In the genomic region with DNA sequence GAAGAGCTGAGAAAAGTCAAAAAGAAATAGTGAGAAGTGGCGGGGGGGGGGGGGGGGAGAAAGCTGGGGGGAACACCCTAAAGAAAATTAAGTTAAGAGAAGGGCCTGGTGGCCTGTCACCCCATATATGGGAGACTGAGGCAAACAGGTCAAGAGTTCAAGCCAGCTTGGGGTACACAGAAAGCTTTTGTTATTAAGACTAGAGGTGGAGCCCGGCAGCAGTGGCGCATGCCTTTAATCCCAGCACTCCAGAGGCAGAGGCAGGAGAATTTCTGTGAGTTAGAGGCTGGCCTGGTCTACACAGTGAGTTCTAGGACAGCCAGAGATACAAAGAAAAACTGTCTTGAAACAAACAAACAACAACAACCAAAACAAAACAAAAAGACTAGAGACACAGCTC, we compare ENCODE assay signal across 13 mouse cellular contexts. TPM values are rescaled to one million over a fixed set of nuclear protein-coding genes. Genes with fewer than 3 reads are reported as not detected.
DNase-seq lines count a peak whose midpoint lies in the region; ATAC-seq and TF ChIP-seq lines count a peak whose summit lies in the region.
"Had no signal": no experiment of that assay in that cellular context is flagged by ENCODE, and none has a peak within 500 bp of the region (broad histone marks: within the 10 kb centered on the region; RNA-seq: fewer than 3 reads in every experiment).

No protein-coding gene starts in this region.

- peak overlapping the region; percentile 72; the same call in 1 of the 2 replicates for H3K27ac ChIP-seq in heart, embryonic 10.5 days
- H3K27ac ChIP-seq in lung, postnatal 0 days (ENCODE audit: low read length), result peak overlapping the region; percentile 99
- peak overlapping the region; percentile 81; the same call in 1 of the 2 replicates for H3K27ac ChIP-seq in intestine, embryonic 15.5 days
- H3K27ac ChIP-seq in stomach, embryonic 15.5 days, result peak overlapping the region; percentile 83
- no peak overlapping the region for H3K27ac ChIP-seq in forebrain, embryonic 10.5 days

- TF ChIP-seq EP300 in lung, postnatal 0 days (IDR thresholded peaks at IDR 0.05), result no peak

- H3K4me3 ChIP-seq in heart, embryonic 10.5 days, result no peak overlapping the region
- H3K4me3 ChIP-seq in lung, postnatal 0 days (ENCODE audit: low read depth, low read length), result no peak overlapping the region
- no peak overlapping the region for H3K4me3 ChIP-seq in intestine, embryonic 15.5 days (replicated peaks)
- H3K4me3 ChIP-seq in stomach, embryonic 15.5 days (replicated peaks), result no peak overlapping the region
- H3K4me3 ChIP-seq in forebrain, embryonic 10.5 days, result no peak overlapping the region
- H3K4me3 ChIP-seq: hindbrain, embryonic 12.5 days had no signal

- ATAC-seq in lung, postnatal 0 days, result no peak
- no peak for ATAC-seq in intestine, embryonic 15.5 days
- ATAC-seq in stomach, embryonic 15.5 days (ENCODE audit: insufficient read depth, low FRiP score, low read depth), result no peak
- ATAC-seq: forebrain, postnatal 0 days had no signal

- H3K9me3 ChIP-seq in heart, embryonic 10.5 days, result no peaks in the 10 kb centered on the region
- no peaks in the 10 kb centered on the region for H3K9me3 ChIP-seq in lung, postnatal 0 days (ENCODE audit: low read length)
- no peaks in the 10 kb centered on the region for H3K9me3 ChIP-seq in intestine, embryonic 15.5 days
- H3K9me3 ChIP-seq in stomach, embryonic 15.5 days, result no peaks in the 10 kb centered on the region
- H3K9me3 ChIP-seq in forebrain, embryonic 10.5 days, result no peaks in the 10 kb centered on the region
- H3K9me3 ChIP-seq: hindbrain, embryonic 12.5 days had no signal

- no peak for DNase-seq in heart, embryonic 10.5 days (ENCODE audit: low spot score)
- no peak for DNase-seq in heart, adult 8-10 months (ENCODE audit: low spot score)
- no peak for DNase-seq in lung, postnatal 0 days (ENCODE audit: low spot score)
- no peak for DNase-seq in lung, adult 18-20 months
- no peak for DNase-seq in forebrain, embryonic 10.5 days (ENCODE audit: extremely low spot score, low spot score)
- DNase-seq in gastrocnemius, postnatal 14 days, result no peak
- DNase-seq: forebrain, postnatal 0 days had no signal

- H3K36me3 ChIP-seq in heart, embryonic 10.5 days, result peaks cover 14% of the 10 kb centered on the region
- peaks cover 14% of the 10 kb centered on the region for H3K36me3 ChIP-seq in lung, postnatal 0 days (ENCODE audit: insufficient read depth, low read length)
- H3K36me3 ChIP-seq in intestine, embryonic 15.5 days, result peaks cover 9% of the 10 kb centered on the region; the same call in 1 of the 2 replicates
- H3K36me3 ChIP-seq in stomach, embryonic 15.5 days, result peaks cover 14% of the 10 kb centered on the region
- peaks cover 14% of the 10 kb centered on the region for H3K36me3 ChIP-seq in forebrain, embryonic 10.5 days (replicated peaks)

- WGBS in heart, embryonic 10.5 days, result 88% methylated on average over 2 of the region's 3 CpGs
- WGBS in lung, postnatal 0 days, result 66% methylated on average over 3 of the region's 3 CpGs
- 84% methylated on average over 2 of the region's 3 CpGs for WGBS in intestine, embryonic 15.5 days
- 63% methylated on average over 3 of the region's 3 CpGs for WGBS in stomach, embryonic 15.5 days
- WGBS in forebrain, embryonic 10.5 days, result 84% methylated on average over 3 of the region's 3 CpGs

- no peaks in the 10 kb centered on the region for H3K27me3 ChIP-seq in heart, embryonic 10.5 days (ENCODE audit: insufficient read depth, poor library complexity, severe bottlenecking)
- H3K27me3 ChIP-seq in lung, postnatal 0 days (replicated peaks; ENCODE audit: insufficient read depth, low read length), result no peaks in the 10 kb centered on the region
- H3K27me3 ChIP-seq in intestine, embryonic 15.5 days (replicated peaks), result no peaks in the 10 kb centered on the region
- H3K27me3 ChIP-seq in stomach, embryonic 15.5 days (replicated peaks), result no peaks in the 10 kb centered on the region
- no peaks in the 10 kb centered on the region for H3K27me3 ChIP-seq in forebrain, embryonic 10.5 days (ENCODE audit: poor library complexity, severe bottlenecking)
- H3K27me3 ChIP-seq: hindbrain, embryonic 12.5 days had no signal

- H3K4me1 ChIP-seq in heart, embryonic 10.5 days, result peaks cover 49% of the 10 kb centered on the region
- H3K4me1 ChIP-seq in lung, postnatal 0 days (ENCODE audit: insufficient read depth, low read depth, low read length), result peaks cover 8% of the 10 kb centered on the region; the same call in 1 of the 2 replicates
- peaks cover 33% of the 10 kb centered on the region for H3K4me1 ChIP-seq in intestine, embryonic 15.5 days (replicated peaks)
- H3K4me1 ChIP-seq in stomach, embryonic 15.5 days, result peaks cover 27% of the 10 kb centered on the region
- H3K4me1 ChIP-seq in forebrain, embryonic 10.5 days, result peaks cover 22% of the 10 kb centered on the region

- H3K4me2 ChIP-seq in lung, postnatal 0 days (replicated peaks; ENCODE audit: low read depth, low read length), result no peak overlapping the region
- no peak overlapping the region for H3K4me2 ChIP-seq in intestine, embryonic 15.5 days (replicated peaks)
- H3K4me2 ChIP-seq in stomach, embryonic 15.5 days, result no peak overlapping the region
- H3K4me2 ChIP-seq: hindbrain, embryonic 12.5 days had no signal

- TF ChIP-seq CTCF in lung, postnatal 0 days (IDR thresholded peaks at IDR 0.05), result no peak

- H3K9ac ChIP-seq in lung, postnatal 0 days (replicated peaks; ENCODE audit: low read depth), result no peak overlapping the region
- no peak overlapping the region for H3K9ac ChIP-seq in intestine, embryonic 15.5 days
- no peak overlapping the region for H3K9ac ChIP-seq in stomach, embryonic 15.5 days
- H3K9ac ChIP-seq: forebrain, postnatal 0 days; hindbrain, embryonic 12.5 days had no signal

- intact Hi-C loops in gastrocnemius, postnatal 14 days (cut with DNase I; ENCODE audit: low total_unique reads), result no loop called here

RNA-seq across cellular contexts. Expression of gene Txnip, which starts 7.3 kb away (rescaled TPM):
- 59.9 and 75.5 TPM in 2 replicates for polyA plus RNA-seq in heart, embryonic 10.5 days (2016; fragmentation: Nextera tagmentation; extraction: Ambion mirVana)
- 100 to 1,000 TPM; 346 to 908 (median 654) TPM for total RNA-seq in heart, adult 8-10 months (2022)
- 468 and 502 TPM in 2 replicates for polyA plus RNA-seq in lung, postnatal 0 days (2015; fragmentation: Nextera tagmentation; extraction: Ambion mirVana)
- polyA plus RNA-seq in intestine, embryonic 15.5 days (2015; fragmentation: Nextera tagmentation; extraction: Ambion mirVana), result 136 and 146 TPM in 2 replicates
- 140 and 159 TPM in 2 replicates for polyA plus RNA-seq in stomach, embryonic 15.5 days (2015; fragmentation: Nextera tagmentation; extraction: Ambion mirVana)
- 26.8 and 27.9 TPM in 2 replicates for polyA plus RNA-seq in forebrain, embryonic 10.5 days (2016; fragmentation: Nextera tagmentation; extraction: Ambion mirVana)
- 100 to 1,000 TPM; 288 to 458 TPM for total RNA-seq in gastrocnemius, postnatal 14 days (2021)

RNA-seq across cellular contexts. Expression of gene Gm16253, which starts 11.7 kb away (rescaled TPM):
- polyA plus RNA-seq in heart, embryonic 10.5 days (2016; fragmentation: Nextera tagmentation; extraction: Ambion mirVana), result 0.88 and 2.8 TPM in 2 replicates
- 1 to 10 TPM in 3 of 4 experiments, not detected in 1; 2.5 to 3.3 (median 3.2) TPM for total RNA-seq in heart, adult 8-10 months (2022)
- polyA plus RNA-seq in lung, postnatal 0 days (2015; fragmentation: Nextera tagmentation; extraction: Ambion mirVana), result 0.73 and 0.78 TPM in 2 replicates
- 0.67 and 1.5 TPM in 2 replicates for polyA plus RNA-seq in intestine, embryonic 15.5 days (2015; fragmentation: Nextera tagmentation; extraction: Ambion mirVana)
- polyA plus RNA-seq in stomach, embryonic 15.5 days (2015; fragmentation: Nextera tagmentation; extraction: Ambion mirVana), result 1.6 and 1.8 TPM in 2 replicates
- polyA plus RNA-seq in forebrain, embryonic 10.5 days (2016; fragmentation: Nextera tagmentation; extraction: Ambion mirVana), result 0.66 and 1.6 TPM in 2 replicates
- total RNA-seq in gastrocnemius, postnatal 14 days (2021), result 1 to 10 TPM; 1.2 to 1.5 TPM
- total RNA-seq: forebrain, postnatal 0 days; layer of hippocampus, postnatal 10 days had no signal
- polyA plus RNA-seq: forebrain, postnatal 0 days; lung, adult 2 months; testis, adult 2 months had no signal

RNA-seq across cellular contexts. Expression of gene Polr3gl, which starts 28.9 kb away (rescaled TPM):
- polyA plus RNA-seq in heart, embryonic 10.5 days (2016; fragmentation: Nextera tagmentation; extraction: Ambion mirVana), result 37.1 and 37.2 TPM in 2 replicates
- 10 to 100 TPM; 31.7 to 35.2 (median 34.7) TPM for total RNA-seq in heart, adult 8-10 months (2022)
- 36.7 and 43.2 TPM in 2 replicates for polyA plus RNA-seq in lung, postnatal 0 days (2015; fragmentation: Nextera tagmentation; extraction: Ambion mirVana)
- 26.5 and 31.3 TPM in 2 replicates for polyA plus RNA-seq in intestine, embryonic 15.5 days (2015; fragmentation: Nextera tagmentation; extraction: Ambion mirVana)
- 35.3 and 37.3 TPM in 2 replicates for polyA plus RNA-seq in stomach, embryonic 15.5 days (2015; fragmentation: Nextera tagmentation; extraction: Ambion mirVana)
- polyA plus RNA-seq in forebrain, embryonic 10.5 days (2016; fragmentation: Nextera tagmentation; extraction: Ambion mirVana), result 23.8 and 27.3 TPM in 2 replicates
- 10 to 100 TPM; 30.3 to 34.0 TPM for total RNA-seq in gastrocnemius, postnatal 14 days (2021)

RNA-seq across cellular contexts. Expression of gene Ankrd34a, which starts 31.3 kb away (rescaled TPM):
- polyA plus RNA-seq in heart, embryonic 10.5 days (2016; fragmentation: Nextera tagmentation; extraction: Ambion mirVana), result 6.8 and 10.4 TPM in 2 replicates
- total RNA-seq in heart, adult 8-10 months (2022), result 1 to 10 TPM; 1.1 to 2.5 (median 2.0) TPM
- 0.18 and 0.37 TPM in 2 replicates for polyA plus RNA-seq in lung, postnatal 0 days (2015; fragmentation: Nextera tagmentation; extraction: Ambion mirVana)
- 1.9 and 2.3 TPM in 2 replicates for polyA plus RNA-seq in intestine, embryonic 15.5 days (2015; fragmentation: Nextera tagmentation; extraction: Ambion mirVana)
- polyA plus RNA-seq in stomach, embryonic 15.5 days (2015; fragmentation: Nextera tagmentation; extraction: Ambion mirVana), result 2.2 and 2.5 TPM in 2 replicates
- polyA plus RNA-seq in forebrain, embryonic 10.5 days (2016; fragmentation: Nextera tagmentation; extraction: Ambion mirVana), result 1.2 TPM in 2 replicates
- total RNA-seq in gastrocnemius, postnatal 14 days (2021), result 1 to 10 TPM in 1 of 2 experiments, under 1 TPM in 1; 0.66 to 1.9 TPM

RNA-seq across cellular contexts. Expression of gene Lix1l, which starts 35.8 kb away (rescaled TPM):
- polyA plus RNA-seq in heart, embryonic 10.5 days (2016; fragmentation: Nextera tagmentation; extraction: Ambion mirVana), result 4.7 and 4.8 TPM in 2 replicates
- 10 to 100 TPM; 20.9 to 31.1 (median 25.8) TPM for total RNA-seq in heart, adult 8-10 months (2022)
- 5.4 TPM in 2 replicates for polyA plus RNA-seq in lung, postnatal 0 days (2015; fragmentation: Nextera tagmentation; extraction: Ambion mirVana)
- polyA plus RNA-seq in intestine, embryonic 15.5 days (2015; fragmentation: Nextera tagmentation; extraction: Ambion mirVana), result 4.8 and 5.7 TPM in 2 replicates
- polyA plus RNA-seq in stomach, embryonic 15.5 days (2015; fragmentation: Nextera tagmentation; extraction: Ambion mirVana), result 6.4 and 6.9 TPM in 2 replicates
- 3.2 and 3.9 TPM in 2 replicates for polyA plus RNA-seq in forebrain, embryonic 10.5 days (2016; fragmentation: Nextera tagmentation; extraction: Ambion mirVana)
- 10 to 100 TPM; 13.6 to 16.4 TPM for total RNA-seq in gastrocnemius, postnatal 14 days (2021)
